Mouse (Mus musculus): ENCODE results near the gene Eepd1. TPM values are rescaled to one million over a fixed set of nuclear protein-coding genes. Genes with fewer than 3 reads are reported as not detected.

Gene Eepd1
- polyA plus RNA-seq, 1 experiment from 2014 or later = 12.4 TPM

- Histone ChIP-seq H3K9me3 (ENCODE audit: control insufficient read depth, low read length) (no peaks in the 10 kb centered on the region), H3K27ac (ENCODE audit: low read length) (no peak overlapping the region), H3K4me3 (replicated peaks; ENCODE audit: low read length) (no peak overlapping the region), H3K9ac (replicated peaks; ENCODE audit: low read depth, low read length) (no peak overlapping the region), H3K4me2 (ENCODE audit: low read length) (no peak overlapping the region), H3K4me1 (replicated peaks; ENCODE audit: control insufficient read depth, insufficient read depth, low read length) (peaks cover 5% of the 10 kb centered on the region; the same call in 1 of the 2 replicates), H3K27me3 (replicated peaks; ENCODE audit: control insufficient read depth, insufficient read depth, low read length) (no peaks in the 10 kb centered on the region), H3K36me3 (ENCODE audit: control insufficient read depth, insufficient read depth) (no peaks in the 10 kb centered on the region)
- 89% methylated on average over 7 of the region's 7 CpGs for WGBS
- no peak for ATAC-seq
Observed at GRCm38 (mm10) chr9:25520826-25521225, 39.5 kb downstream of the Eepd1 start.

GRCm38 (mm10) chr9:25521825-25522224 lies 40.5 kb downstream of the Eepd1 start:
- H3K36me3 ChIP-seq (ENCODE audit: control insufficient read depth, insufficient read depth) = no peaks in the 10 kb centered on the region
- peaks cover 8% of the 10 kb centered on the region for H3K4me1 ChIP-seq (replicated peaks; ENCODE audit: control insufficient read depth, insufficient read depth, low read length)
- whole genome bisulfite sequencing = 92% methylated on average over 2 of the region's 2 CpGs
- ATAC-seq = no peak
- H3K27me3 ChIP-seq (replicated peaks; ENCODE audit: control insufficient read depth, insufficient read depth, low read length) = no peaks in the 10 kb centered on the region
- H3K9me3 ChIP-seq (ENCODE audit: control insufficient read depth, low read length) = no peaks in the 10 kb centered on the region
- H3K9ac ChIP-seq (replicated peaks; ENCODE audit: low read depth, low read length) = no peak overlapping the region
- no peak overlapping the region for H3K4me3 ChIP-seq (replicated peaks; ENCODE audit: low read length)
- no peak overlapping the region for H3K27ac ChIP-seq (ENCODE audit: low read length)
- H3K4me2 ChIP-seq (ENCODE audit: low read length) = no peak overlapping the region

- Histone ChIP-seq H3K4me1 (replicated peaks; ENCODE audit: control insufficient read depth, insufficient read depth, low read length) (peaks cover 6% of the 10 kb centered on the region), H3K4me3 (replicated peaks; ENCODE audit: low read length) (no peak overlapping the region), H3K27ac (ENCODE audit: low read length) (no peak overlapping the region), H3K4me2 (ENCODE audit: low read length) (no peak overlapping the region), H3K27me3 (replicated peaks; ENCODE audit: control insufficient read depth, insufficient read depth, low read length) (no peaks in the 10 kb centered on the region), H3K36me3 (ENCODE audit: control insufficient read depth, insufficient read depth) (no peaks in the 10 kb centered on the region), H3K9me3 (ENCODE audit: control insufficient read depth, low read length) (no peaks in the 10 kb centered on the region), H3K9ac (replicated peaks; ENCODE audit: low read depth, low read length) (no peak overlapping the region)
- ATAC-seq = no peak
- 29% methylated on average over 1 of the region's 1 CpGs for WGBS
Observed at GRCm38 (mm10) chr9:25526516-25526915, 45.2 kb downstream of the Eepd1 start.

GRCm38 (mm10) chr9:25526927-25527337 lies 45.6 kb downstream of the Eepd1 start:
- no peak for ATAC-seq
- no peak overlapping the region for H3K9ac ChIP-seq (replicated peaks; ENCODE audit: low read depth, low read length)
- H3K4me3 ChIP-seq (replicated peaks; ENCODE audit: low read length) = no peak overlapping the region
- H3K36me3 ChIP-seq (ENCODE audit: control insufficient read depth, insufficient read depth) = no peaks in the 10 kb centered on the region
- no peak overlapping the region for H3K27ac ChIP-seq (ENCODE audit: low read length)
- no peaks in the 10 kb centered on the region for H3K27me3 ChIP-seq (replicated peaks; ENCODE audit: control insufficient read depth, insufficient read depth, low read length)
- H3K9me3 ChIP-seq (ENCODE audit: control insufficient read depth, low read length) = no peaks in the 10 kb centered on the region
- no peak overlapping the region for H3K4me2 ChIP-seq (ENCODE audit: low read length)
- peaks cover 6% of the 10 kb centered on the region for H3K4me1 ChIP-seq (replicated peaks; ENCODE audit: control insufficient read depth, insufficient read depth, low read length)

GRCm38 (mm10) chr9:25527359-25528038 lies 46.2 kb downstream of the Eepd1 start:
- H3K27me3 ChIP-seq (replicated peaks; ENCODE audit: control insufficient read depth, insufficient read depth, low read length) = no peaks in the 10 kb centered on the region
- no peaks in the 10 kb centered on the region for H3K9me3 ChIP-seq (ENCODE audit: control insufficient read depth, low read length)
- no peaks in the 10 kb centered on the region for H3K36me3 ChIP-seq (ENCODE audit: control insufficient read depth, insufficient read depth)
- 54% methylated on average over 7 of the region's 7 CpGs for WGBS
- H3K27ac ChIP-seq (ENCODE audit: low read length) = no peak overlapping the region
- no peak overlapping the region for H3K4me3 ChIP-seq (replicated peaks; ENCODE audit: low read length)
- no peak overlapping the region for H3K9ac ChIP-seq (replicated peaks; ENCODE audit: low read depth, low read length)
- H3K4me2 ChIP-seq (ENCODE audit: low read length) = no peak overlapping the region
- peaks cover 6% of the 10 kb centered on the region for H3K4me1 ChIP-seq (replicated peaks; ENCODE audit: control insufficient read depth, insufficient read depth, low read length)
- ATAC-seq = no peak

GRCm38 (mm10) chr9:25531627-25532026 lies 50.3 kb downstream of the Eepd1 start:
- ATAC-seq = peak; percentile 31; the same call in 1 of the 2 replicates
- H3K27me3 ChIP-seq (replicated peaks; ENCODE audit: control insufficient read depth, insufficient read depth, low read length) = no peaks in the 10 kb centered on the region
- H3K4me3 ChIP-seq (replicated peaks; ENCODE audit: low read length) = no peak overlapping the region
- WGBS = 12% methylated on average over 1 of the region's 1 CpGs
- H3K4me1 ChIP-seq (replicated peaks; ENCODE audit: control insufficient read depth, insufficient read depth, low read length) = peaks cover 5% of the 10 kb centered on the region
- H3K36me3 ChIP-seq (ENCODE audit: control insufficient read depth, insufficient read depth) = no peaks in the 10 kb centered on the region
- no peak overlapping the region for H3K4me2 ChIP-seq (ENCODE audit: low read length)
- H3K9ac ChIP-seq (replicated peaks; ENCODE audit: low read depth, low read length) = no peak overlapping the region
- no peaks in the 10 kb centered on the region for H3K9me3 ChIP-seq (ENCODE audit: control insufficient read depth, low read length)
- H3K27ac ChIP-seq (ENCODE audit: low read length) = no peak overlapping the region

GRCm38 (mm10) chr9:25532105-25532504 lies 50.8 kb downstream of the Eepd1 start:
- Histone ChIP-seq H3K27ac (ENCODE audit: low read length) (no peak overlapping the region), H3K4me2 (ENCODE audit: low read length) (no peak overlapping the region), H3K4me1 (replicated peaks; ENCODE audit: control insufficient read depth, insufficient read depth, low read length) (0 out of 2 replicates have a peak, but pooled peaks cover under 1% of the 10 kb centered on the region), H3K9ac (replicated peaks; ENCODE audit: low read depth, low read length) (no peak overlapping the region), H3K9me3 (ENCODE audit: control insufficient read depth, low read length) (no peaks in the 10 kb centered on the region), H3K36me3 (ENCODE audit: control insufficient read depth, insufficient read depth) (no peaks in the 10 kb centered on the region), H3K27me3 (replicated peaks; ENCODE audit: control insufficient read depth, insufficient read depth, low read length) (no peaks in the 10 kb centered on the region), H3K4me3 (replicated peaks; ENCODE audit: low read length) (no peak overlapping the region)
- ATAC-seq = no peak
- WGBS = 65% methylated on average over 3 of the region's 3 CpGs

GRCm38 (mm10) chr9:25535487-25535886 lies 54.1 kb downstream of the Eepd1 start:
- ATAC-seq = no peak

GRCm38 (mm10) chr9:25539461-25539860 lies 58.1 kb downstream of the Eepd1 start:
- Histone ChIP-seq H3K27me3 (replicated peaks; ENCODE audit: control insufficient read depth, insufficient read depth, low read length) (no peaks in the 10 kb centered on the region), H3K36me3 (ENCODE audit: control insufficient read depth, insufficient read depth) (no peaks in the 10 kb centered on the region), H3K4me2 (ENCODE audit: low read length) (no peak overlapping the region), H3K4me3 (replicated peaks; ENCODE audit: low read length) (no peak overlapping the region), H3K27ac (ENCODE audit: low read length) (no peak overlapping the region), H3K9me3 (ENCODE audit: control insufficient read depth, low read length) (no peaks in the 10 kb centered on the region), H3K9ac (replicated peaks; ENCODE audit: low read depth, low read length) (no peak overlapping the region), H3K4me1 (replicated peaks; ENCODE audit: control insufficient read depth, insufficient read depth, low read length) (no peaks in the 10 kb centered on the region)
- no peak for ATAC-seq
- WGBS = 91% methylated on average over 2 of the region's 2 CpGs

More at GRCm38 (mm10) chr9:25535487-25535886, 54.1 kb downstream of the Eepd1 start:
- Histone ChIP-seq H3K27ac (ENCODE audit: low read length) (no peak overlapping the region), H3K4me1 (replicated peaks; ENCODE audit: control insufficient read depth, insufficient read depth, low read length) (no peaks in the 10 kb centered on the region), H3K4me3 (replicated peaks; ENCODE audit: low read length) (no peak overlapping the region), H3K4me2 (ENCODE audit: low read length) (no peak overlapping the region), H3K36me3 (ENCODE audit: control insufficient read depth, insufficient read depth) (no peaks in the 10 kb centered on the region), H3K27me3 (replicated peaks; ENCODE audit: control insufficient read depth, insufficient read depth, low read length) (no peaks in the 10 kb centered on the region), H3K9me3 (ENCODE audit: control insufficient read depth, low read length) (no peaks in the 10 kb centered on the region), H3K9ac (replicated peaks; ENCODE audit: low read depth, low read length) (no peak overlapping the region)
- 67% methylated on average over 3 of the region's 3 CpGs for WGBS

- Histone ChIP-seq H3K4me3 (replicated peaks; ENCODE audit: low read length) (no peak overlapping the region), H3K4me1 (replicated peaks; ENCODE audit: control insufficient read depth, insufficient read depth, low read length) (no peaks in the 10 kb centered on the region)
- no peak for ATAC-seq
Observed at GRCm38 (mm10) chr9:25541355-25541754, 60.0 kb downstream of the Eepd1 start.

More at GRCm38 (mm10) chr9:25541355-25541754, 60.0 kb downstream of the Eepd1 start:
- H3K27me3 ChIP-seq (replicated peaks; ENCODE audit: control insufficient read depth, insufficient read depth, low read length) = no peaks in the 10 kb centered on the region
- 88% methylated on average over 4 of the region's 4 CpGs for WGBS
- H3K27ac ChIP-seq (ENCODE audit: low read length) = no peak overlapping the region
- H3K4me2 ChIP-seq (ENCODE audit: low read length) = no peak overlapping the region
- no peaks in the 10 kb centered on the region for H3K36me3 ChIP-seq (ENCODE audit: control insufficient read depth, insufficient read depth)
- H3K9me3 ChIP-seq (ENCODE audit: control insufficient read depth, low read length) = no peaks in the 10 kb centered on the region
- no peak overlapping the region for H3K9ac ChIP-seq (replicated peaks; ENCODE audit: low read depth, low read length)
